Mouse (Mus musculus) myocyte (in vitro differentiated cells): ENCODE measurements at regions not wholly inside any gene's neighbourhood (a gene's known extent, or its start where the extent isn't known, plus 50 kb on each side); places are given as distances from the start of the nearest gene placed in this dataset.

Experiments
- E2F4 ChIP-seq: IDR thresholded peaks from one replicate; pipeline ENCODE4 v1.6.1; 2011; ENCODE audit warnings: mild to moderate bottlenecking, control low read depth, moderate library complexity; ENCODE audit not compliant: insufficient read depth
- MAX ChIP-seq: IDR thresholded peaks from one replicate; pipeline ENCODE4 v1.6.1; 2011; ENCODE audit warnings: low read depth, mild to moderate bottlenecking, control low read depth
- MYOD1 ChIP-seq, 3 experiments: IDR thresholded peaks; one replicate each; pipeline ENCODE4 v1.6.1; 2011; ENCODE audit warnings: control low read depth in 2 of 3, low read depth in 2 of 3, mild to moderate bottlenecking in 2 of 3, moderate library complexity in 1 of 3; ENCODE audit not compliant: insufficient read length in 2 of 3, control insufficient read depth in 1 of 3
- POLR2A ChIP-seq: IDR thresholded peaks from one replicate; pipeline ENCODE4 v1.6.1; 2011; ENCODE audit warnings: low read depth, mild to moderate bottlenecking, control low read depth, moderate library complexity; ENCODE audit not compliant: insufficient read length
- POLR2AphosphoS2 ChIP-seq: IDR thresholded peaks from one replicate; pipeline ENCODE4 v1.6.1; 2011; ENCODE audit warnings: low read depth, control low read depth; ENCODE audit not compliant: insufficient read length
- REST ChIP-seq: IDR thresholded peaks from one replicate; pipeline ENCODE4 v1.6.1; 2011; ENCODE audit warnings: mild to moderate bottlenecking, control low read depth, moderate library complexity; ENCODE audit not compliant: insufficient read depth, insufficient read length
- TCF12 ChIP-seq: IDR thresholded peaks from one replicate; pipeline ENCODE4 v1.6.1; 2011; ENCODE audit warnings: mild to moderate bottlenecking, control low read depth; ENCODE audit not compliant: poor library complexity, insufficient read depth, severe bottlenecking
- USF1 ChIP-seq: IDR thresholded peaks from one replicate; pipeline ENCODE4 v1.6.1; 2011; ENCODE audit warnings: low read depth, mild to moderate bottlenecking, control low read depth, moderate library complexity

DNA sequence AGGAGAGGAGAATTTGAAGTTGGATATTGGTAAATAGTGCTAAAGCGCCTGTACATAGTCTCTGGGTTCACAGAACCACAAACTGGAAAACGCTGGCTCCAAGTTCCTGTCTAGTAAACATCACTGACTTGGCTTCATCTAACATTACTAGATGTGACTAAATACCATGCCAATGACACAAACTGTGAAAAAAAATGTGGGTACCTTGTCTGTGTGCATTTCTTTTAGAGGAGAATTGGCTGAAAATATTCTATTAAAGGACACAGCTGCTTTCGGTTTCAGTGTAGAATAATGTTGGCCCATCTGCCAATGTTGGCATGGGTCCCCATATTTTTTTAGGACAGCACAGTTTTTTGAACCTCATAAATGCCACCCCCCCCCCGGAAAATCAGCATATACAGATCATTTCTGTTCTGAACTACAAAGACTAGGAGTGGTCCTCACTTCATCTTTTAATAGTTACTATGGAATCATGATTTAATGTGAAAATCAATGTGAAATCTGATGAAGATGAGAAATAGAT lies 629.9 kb upstream of the Chrm3 start:
- TF ChIP-seq USF1 = no peak
- TF ChIP-seq TCF12 = no peak
- TF ChIP-seq POLR2A = no peak
- TF ChIP-seq E2F4 = no peak
- TF ChIP-seq MAX = no peak
- no peak for TF ChIP-seq REST
- TF ChIP-seq MYOD1 (IDR thresholded peaks at IDR 0.05; ENCODE audit: control insufficient read depth in 1 of 3, insufficient read length in 2 of 3, low read depth in 2 of 3) = no peak
- TF ChIP-seq POLR2AphosphoS2 = no peak
